Mouse (Mus musculus): ENCODE measurements at regions not wholly inside any gene's neighbourhood (a gene's known extent, or its start where the extent isn't known, plus 50 kb on each side); places are given as distances from the start of the nearest gene placed in this dataset.

GRCm38 (mm10) chr9:33104623-33105074, 468.6 kb downstream of the Ets1 start:
- TF ChIP-seq CTCF (IDR thresholded peaks at IDR 0.05; ENCODE audit: low read depth) (no peak), EP300 (IDR thresholded peaks at IDR 0.05; ENCODE audit: low read depth) (no peak)
